Comparison of ENCODE assay signal across 13 mouse cellular contexts in the genomic region with DNA sequence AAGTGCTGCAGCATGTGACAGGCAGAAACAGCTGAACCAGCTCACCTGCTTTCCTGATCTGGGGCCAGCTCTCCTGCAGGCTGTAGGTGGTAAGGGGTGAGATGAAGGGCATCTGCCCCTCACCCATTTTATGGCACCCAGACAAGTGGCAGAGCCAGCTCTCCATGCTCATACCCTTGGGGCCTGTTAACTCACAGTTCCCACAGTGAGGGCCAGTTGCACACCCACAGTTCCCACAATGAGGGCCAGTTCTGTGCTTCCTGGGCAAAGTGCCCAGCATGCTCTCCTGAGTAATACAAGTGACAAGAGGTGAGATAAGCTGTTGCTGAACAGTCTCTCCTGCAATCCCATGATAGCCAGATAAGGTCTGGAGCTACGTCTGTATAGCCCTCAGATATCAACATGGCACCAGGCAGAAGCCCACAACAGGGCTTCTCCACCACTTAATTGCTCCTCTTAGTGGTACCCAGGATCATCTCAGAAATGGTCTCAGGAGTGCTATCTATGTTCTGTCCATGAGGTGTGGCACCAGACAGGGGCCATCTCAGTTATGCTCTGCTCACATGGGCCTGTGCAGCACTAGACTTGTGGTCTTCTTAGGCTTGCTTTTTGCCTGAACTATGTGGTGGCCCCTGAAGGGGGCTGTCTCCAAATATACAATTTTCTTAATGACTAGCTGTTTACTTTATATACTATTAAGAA. TPM values are rescaled to one million over a fixed set of nuclear protein-coding genes. Genes with fewer than 3 reads are reported as not detected.
DNase-seq lines count a peak whose midpoint lies in the region; ATAC-seq and TF ChIP-seq lines count a peak whose summit lies in the region.
"Had no signal": no experiment of that assay in that cellular context is flagged by ENCODE, and none has a peak within 500 bp of the region (broad histone marks: within the 10 kb centered on the region; RNA-seq: fewer than 3 reads in every experiment).

No protein-coding gene starts in this region.

- H3K27me3 ChIP-seq in lung, embryonic 14.5 days (ENCODE audit: insufficient read depth, low read length) = no peaks in the 10 kb centered on the region
- no peaks in the 10 kb centered on the region for H3K27me3 ChIP-seq in intestine, postnatal 0 days (replicated peaks; ENCODE audit: control insufficient read depth, insufficient read depth, low read length)
- no peaks in the 10 kb centered on the region for H3K27me3 ChIP-seq in liver, embryonic 12.5 days (replicated peaks)
- H3K27me3 ChIP-seq: embryonic facial prominence, embryonic 13.5 days; hindbrain, embryonic 15.5 days; neural tube, embryonic 12.5 days had no signal

- no peak overlapping the region for H3K9ac ChIP-seq in lung, embryonic 14.5 days
- H3K9ac ChIP-seq in intestine, postnatal 0 days (ENCODE audit: low read depth, low read length) = no peak overlapping the region
- no peak overlapping the region for H3K9ac ChIP-seq in liver, embryonic 12.5 days
- H3K9ac ChIP-seq: embryonic facial prominence, embryonic 13.5 days; hindbrain, embryonic 15.5 days; liver, postnatal 0 days; neural tube, embryonic 12.5 days had no signal

- peak; percentile 56; the same call in 1 of the 2 replicates for ATAC-seq in lung, embryonic 14.5 days (ENCODE audit: insufficient read depth)
- peak; percentile 53; the same call in 1 of the 2 replicates for ATAC-seq in intestine, postnatal 0 days
- no peak for ATAC-seq in liver, embryonic 12.5 days
- ATAC-seq: liver, postnatal 0 days had no signal

- WGBS in lung, embryonic 14.5 days = 54% methylated on average over 1 of the region's 1 CpGs
- 43% methylated on average over 1 of the region's 1 CpGs for WGBS in intestine, postnatal 0 days
- WGBS in liver, embryonic 12.5 days (ENCODE audit: insufficient replicate concordance) = 23% methylated on average over 1 of the region's 1 CpGs

- DNase-seq in lung, embryonic 14.5 days = peak; percentile 1
- no peak for DNase-seq in lung, postnatal 4 days
- peak; percentile 29 for DNase-seq in NIH3T3 (ENCODE audit: low read depth)
- DNase-seq in cerebellum, adult 8-10 months = peak; percentile 25
- DNase-seq in natural killer cell, adult 2 months (ENCODE audit: low spot score in 2 of 2) = no peak
- no peak for DNase-seq in thymus, postnatal 4 days
- DNase-seq: liver, postnatal 0 days; thymus, postnatal 14 days had no signal

- H3K36me3 ChIP-seq in lung, embryonic 14.5 days (ENCODE audit: insufficient read depth) = no peaks in the 10 kb centered on the region
- no peaks in the 10 kb centered on the region for H3K36me3 ChIP-seq in intestine, postnatal 0 days (ENCODE audit: control insufficient read depth, insufficient read depth)
- H3K36me3 ChIP-seq in liver, embryonic 12.5 days = no peaks in the 10 kb centered on the region
- H3K36me3 ChIP-seq: embryonic facial prominence, embryonic 13.5 days; hindbrain, embryonic 15.5 days; neural tube, embryonic 12.5 days had no signal

- no peaks in the 10 kb centered on the region for H3K9me3 ChIP-seq in lung, embryonic 14.5 days (ENCODE audit: low read depth, low read length)
- H3K9me3 ChIP-seq in intestine, postnatal 0 days (ENCODE audit: control insufficient read depth) = no peaks in the 10 kb centered on the region
- H3K9me3 ChIP-seq in liver, embryonic 12.5 days (replicated peaks) = no peaks in the 10 kb centered on the region
- H3K9me3 ChIP-seq: embryonic facial prominence, embryonic 13.5 days; hindbrain, embryonic 15.5 days; neural tube, embryonic 12.5 days had no signal

- no peak overlapping the region for H3K4me3 ChIP-seq in lung, embryonic 14.5 days (ENCODE audit: low read depth, low read length)
- no peak overlapping the region for H3K4me3 ChIP-seq in intestine, postnatal 0 days (ENCODE audit: low read depth, low read length)
- H3K4me3 ChIP-seq in liver, embryonic 12.5 days = no peak overlapping the region
- H3K4me3 ChIP-seq: embryonic facial prominence, embryonic 13.5 days; hindbrain, embryonic 15.5 days; neural tube, embryonic 12.5 days had no signal

- TF ChIP-seq CTCF in lung, embryonic 14.5 days (IDR thresholded peaks at IDR 0.05; ENCODE audit: low read depth) = no peak
- TF ChIP-seq CTCF in intestine, postnatal 0 days (IDR thresholded peaks at IDR 0.05; ENCODE audit: low read depth) = no peak

- no peak overlapping the region for H3K4me2 ChIP-seq in lung, embryonic 14.5 days
- H3K4me2 ChIP-seq in intestine, postnatal 0 days (replicated peaks; ENCODE audit: low read depth) = no peak overlapping the region
- no peak overlapping the region for H3K4me2 ChIP-seq in liver, embryonic 12.5 days
- H3K4me2 ChIP-seq: embryonic facial prominence, embryonic 13.5 days; hindbrain, embryonic 15.5 days; neural tube, embryonic 12.5 days had no signal

- no peak overlapping the region for H3K27ac ChIP-seq in lung, embryonic 14.5 days (ENCODE audit: low read depth)
- no peak overlapping the region for H3K27ac ChIP-seq in intestine, postnatal 0 days (ENCODE audit: low read depth, low read length)
- no peak overlapping the region for H3K27ac ChIP-seq in liver, embryonic 12.5 days
- H3K27ac ChIP-seq: embryonic facial prominence, embryonic 13.5 days; hindbrain, embryonic 15.5 days; neural tube, embryonic 12.5 days had no signal

- no peaks in the 10 kb centered on the region for H3K4me1 ChIP-seq in lung, embryonic 14.5 days (ENCODE audit: insufficient read depth)
- H3K4me1 ChIP-seq in intestine, postnatal 0 days (replicated peaks; ENCODE audit: control insufficient read depth, insufficient read depth, low read length) = no peaks in the 10 kb centered on the region
- H3K4me1 ChIP-seq in liver, embryonic 12.5 days = no peaks in the 10 kb centered on the region
- H3K4me1 ChIP-seq: embryonic facial prominence, embryonic 13.5 days; hindbrain, embryonic 15.5 days; neural tube, embryonic 12.5 days had no signal

RNA-seq across cellular contexts. Expression of a gene that starts 3.7 kb away (rescaled TPM):
- polyA plus RNA-seq in lung, embryonic 14.5 days (2014; fragmentation: Nextera tagmentation; extraction: Ambion mirVana) = not detected in 2 replicates
- polyA plus RNA-seq in intestine, postnatal 0 days (2015; fragmentation: Nextera tagmentation; extraction: Ambion mirVana) = not detected in 2 replicates
- polyA plus RNA-seq in liver, embryonic 12.5 days (2016; fragmentation: Nextera tagmentation; extraction: Ambion mirVana) = not detected in 2 replicates
- polyA plus RNA-seq: embryonic facial prominence, embryonic 13.5 days; hindbrain, embryonic 15.5 days; liver, postnatal 0 days; neural tube, embryonic 12.5 days had no signal

Comparison
In these comparisons a context has a peak if more than half of its experiments do, and no peak if none do; other contexts are left out.
1. DNase-seq: peak in lung, embryonic 14.5 days (single experiment), NIH3T3 (single experiment) and cerebellum, adult 8-10 months (single experiment); none in lung, postnatal 4 days (0 of 2), natural killer cell, adult 2 months (0 of 2) and thymus, postnatal 4 days (single experiment).